Mouse (Mus musculus): Measurements from ENCODE around the gene Cux1.

GRCm38 (mm10) chr5:136475161-136475560, 92.1 kb downstream of the Cux1 start:
- TF ChIP-seq CTCF (IDR thresholded peaks at IDR 0.05; ENCODE audit: control insufficient read depth, insufficient read depth, low read length) (no peak), POLR2A (IDR thresholded peaks at IDR 0.05; ENCODE audit: borderline replicate concordance, control insufficient read depth, low read depth, low read length) (no peak)
